Mouse (Mus musculus) myocyte (in vitro differentiated cells): ENCODE measurements around the gene Gm7029.
"Not testable (repeated sequence)": the region's sequence is repeated elsewhere in the genome, so short reads cannot be mapped to it uniquely, and the experiment has no call there.

ENCODE experiments used
- MAX ChIP-seq: IDR thresholded peaks from one replicate; pipeline ENCODE4 v1.6.1; 2011; ENCODE audit warnings: low read depth, mild to moderate bottlenecking, control low read depth
- POLR2A ChIP-seq: IDR thresholded peaks from one replicate; pipeline ENCODE4 v1.6.1; 2011; ENCODE audit warnings: low read depth, mild to moderate bottlenecking, control low read depth, moderate library complexity; ENCODE audit not compliant: insufficient read length
- POLR2AphosphoS2 ChIP-seq: IDR thresholded peaks from one replicate; pipeline ENCODE4 v1.6.1; 2011; ENCODE audit warnings: low read depth, control low read depth; ENCODE audit not compliant: insufficient read length
- TCF12 ChIP-seq: IDR thresholded peaks from one replicate; pipeline ENCODE4 v1.6.1; 2011; ENCODE audit warnings: mild to moderate bottlenecking, control low read depth; ENCODE audit not compliant: poor library complexity, insufficient read depth, severe bottlenecking
- USF1 ChIP-seq: IDR thresholded peaks from one replicate; pipeline ENCODE4 v1.6.1; 2011; ENCODE audit warnings: low read depth, mild to moderate bottlenecking, control low read depth, moderate library complexity

DNA sequence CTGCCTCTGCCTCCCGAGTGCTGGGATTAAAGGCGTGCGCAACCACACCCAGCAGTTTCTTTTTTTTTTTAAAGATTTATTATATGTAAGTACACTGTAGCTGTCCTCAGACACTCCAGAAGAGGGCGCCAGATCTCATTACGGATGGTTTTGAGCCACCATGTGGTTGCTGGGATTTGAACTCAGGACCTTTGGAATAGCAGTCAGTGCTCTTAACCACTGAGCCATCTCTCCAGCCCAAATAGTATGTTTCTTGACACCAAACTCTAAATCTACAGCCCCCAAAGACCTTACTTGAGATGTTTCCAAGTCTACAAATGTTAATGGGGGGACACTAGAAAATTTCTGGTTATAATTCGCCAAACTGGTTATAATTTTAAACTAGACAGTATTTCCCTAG is 18.3 kb downstream of the Gm7029 start:
- not testable (repeated sequence) for TF ChIP-seq USF1, POLR2A, TCF12, POLR2AphosphoS2, MAX
